Mouse (Mus musculus) lung, postnatal 14 days (tissue): ENCODE measurements around the gene Sox6.
"Not testable (repeated sequence)": the region's sequence is repeated elsewhere in the genome, so short reads cannot be mapped to it uniquely, and the experiment has no call there.

ENCODE experiments used
- DNase-seq: peaks from one replicate; pipeline ENCODE4 v3.0.0; 2021

Gene Sox6

DNA sequence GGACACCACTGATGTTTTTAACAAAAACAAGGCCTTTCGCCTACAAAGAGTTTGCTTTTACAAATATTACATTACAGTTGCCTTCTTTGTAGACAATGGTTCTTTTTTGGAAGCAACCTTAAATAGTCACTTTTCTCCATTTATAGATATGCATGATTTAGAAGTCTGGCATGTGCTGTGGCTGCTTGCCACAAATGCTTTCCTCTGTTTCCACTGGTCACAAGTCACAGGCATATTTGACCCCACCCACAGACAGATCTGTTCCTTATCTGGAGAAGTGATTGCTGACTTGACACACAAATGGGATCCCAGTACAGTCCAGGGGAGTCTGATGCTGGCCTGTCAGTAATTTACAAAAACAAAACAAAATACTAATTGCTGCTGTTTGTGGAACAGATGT, 409.8 kb downstream of the Sox6 start:
- DNase-seq: no peak

DNA sequence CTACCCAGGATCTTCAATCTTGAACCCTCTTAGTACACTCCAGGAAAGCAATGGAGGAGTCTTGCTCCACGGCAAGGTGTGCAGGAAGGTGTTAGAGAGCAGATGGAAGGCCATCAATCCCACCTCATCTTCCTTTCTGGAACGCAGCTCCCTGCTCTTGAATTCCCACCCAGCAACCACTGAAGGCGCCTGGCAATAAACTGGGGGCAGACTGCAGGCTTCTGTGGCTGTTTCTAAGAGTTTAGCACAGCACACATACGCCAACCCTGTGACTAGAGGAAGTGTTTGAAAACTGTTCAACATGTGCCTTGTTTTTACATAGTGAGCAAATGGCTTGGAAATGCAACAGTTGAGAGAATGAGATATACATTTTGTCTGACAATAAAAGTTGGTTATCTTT, 412.6 kb downstream of the Sox6 start:
- DNase-seq: no peak

DNA sequence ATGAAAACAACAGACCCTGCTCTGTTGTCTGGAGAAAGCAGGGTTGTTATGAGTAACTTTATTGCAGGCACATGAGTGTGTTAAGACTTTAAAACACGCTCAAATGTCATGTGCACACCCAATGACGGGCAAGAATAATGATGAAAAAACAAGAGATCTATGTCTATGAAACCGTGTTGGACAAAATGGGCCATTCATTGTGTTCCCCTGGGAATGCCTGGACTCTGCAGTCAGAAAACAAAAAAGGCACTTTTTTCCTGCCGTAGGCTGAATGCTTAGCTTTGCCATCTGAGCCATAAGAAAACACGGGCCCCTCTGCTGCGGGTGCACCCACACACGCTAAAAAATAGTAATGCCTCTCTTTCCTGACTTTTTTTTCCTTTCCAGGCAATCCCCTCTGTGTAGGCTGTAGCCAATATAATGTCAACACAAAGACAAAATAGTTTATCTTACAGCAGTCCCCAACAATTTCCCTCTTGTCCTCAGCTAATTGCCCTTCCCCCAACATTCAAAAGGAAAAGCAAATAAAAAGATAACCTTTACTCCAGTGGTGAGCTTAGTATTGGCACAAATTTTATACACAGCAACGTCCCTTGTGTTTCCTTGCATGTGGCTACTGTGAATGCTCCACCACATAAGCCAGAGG, 413.6 kb downstream of the Sox6 start:
- DNase-seq: no peak

DNA sequence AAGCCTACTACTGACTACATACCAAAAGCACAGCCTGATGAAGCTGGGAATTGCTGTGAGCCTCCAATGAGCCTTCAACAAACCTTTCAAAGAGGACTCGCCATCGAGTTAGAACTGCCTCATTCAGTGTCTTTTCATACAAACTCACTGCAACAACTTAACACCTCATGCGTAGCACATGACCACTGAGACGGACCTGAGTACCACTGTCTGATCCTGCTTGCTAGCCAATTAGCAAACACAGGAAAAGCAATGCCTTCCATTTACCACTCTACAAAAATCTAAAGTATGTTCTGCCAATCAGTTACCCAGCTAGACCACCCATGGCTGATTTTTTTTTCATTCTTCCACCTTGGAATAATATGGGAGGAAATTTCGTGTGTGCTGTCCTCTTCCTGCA, 414.1 kb downstream of the Sox6 start:
- DNase-seq: no peak

DNA sequence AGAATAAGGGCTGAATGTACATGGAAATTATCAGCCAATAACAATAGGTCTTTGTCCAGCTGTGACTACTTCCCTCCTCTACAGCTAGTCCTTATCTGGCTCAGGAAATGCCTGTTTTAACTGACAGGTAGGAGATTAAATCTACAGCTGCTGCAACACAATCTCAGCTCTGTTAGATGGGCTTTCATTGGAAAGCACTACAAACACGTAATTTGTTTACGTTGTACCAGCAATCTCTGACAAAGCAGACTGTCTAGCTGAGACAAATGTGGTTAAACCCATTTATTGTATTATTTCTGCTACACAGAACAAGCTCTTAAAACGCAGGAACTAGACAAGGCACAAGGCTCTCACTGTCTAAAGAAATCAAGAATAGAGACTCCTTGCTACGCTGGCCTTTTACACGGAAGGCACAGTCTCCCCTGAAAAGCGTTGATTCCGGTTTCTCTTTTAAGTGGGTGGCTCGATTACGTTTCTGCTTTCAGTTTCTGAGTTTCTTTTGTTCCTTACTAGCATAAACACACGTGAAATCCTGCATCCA, 422.8 kb downstream of the Sox6 start:
- DNase-seq: peak; percentile 20

DNA sequence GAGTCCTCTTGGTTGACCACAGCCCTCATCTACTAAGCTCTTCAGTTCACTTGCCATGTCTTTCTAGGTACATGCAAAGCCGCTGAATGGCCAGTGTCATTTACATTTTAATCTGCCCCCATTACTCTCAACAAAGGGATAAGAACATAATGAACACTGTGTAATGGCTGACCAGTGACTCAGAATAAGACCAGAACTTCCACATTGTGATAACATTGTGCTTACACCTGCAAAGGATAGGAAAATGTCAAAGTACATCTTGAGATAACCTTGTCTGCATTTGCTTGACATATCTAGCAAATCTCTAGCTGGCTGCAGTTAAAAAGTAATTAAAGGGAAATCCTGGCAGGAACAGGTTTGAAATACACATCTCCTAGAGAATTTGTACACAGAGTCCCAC, 431.1 kb downstream of the Sox6 start:
- DNase-seq: no peak

DNA sequence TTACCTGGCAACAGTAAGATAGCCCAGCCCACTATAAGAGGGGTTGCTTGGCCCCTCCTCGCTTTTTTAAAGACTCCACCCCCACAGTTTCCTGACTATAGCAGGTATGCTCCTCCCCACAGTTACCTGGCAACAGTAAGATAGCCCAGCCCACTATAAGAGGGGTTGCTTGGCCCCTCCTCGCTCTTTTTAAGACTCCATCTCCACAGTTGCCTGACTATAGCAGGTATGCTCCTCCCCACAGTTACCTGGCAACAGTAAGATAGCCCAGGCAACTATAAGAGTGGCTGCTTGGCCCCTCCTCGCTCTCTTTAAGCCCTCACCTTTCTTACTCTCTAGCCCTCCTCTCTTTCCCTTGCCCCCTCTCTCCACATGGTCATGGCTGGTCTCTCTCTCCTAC, 432.5 kb downstream of the Sox6 start:
- not testable (repeated sequence) for DNase-seq

DNA sequence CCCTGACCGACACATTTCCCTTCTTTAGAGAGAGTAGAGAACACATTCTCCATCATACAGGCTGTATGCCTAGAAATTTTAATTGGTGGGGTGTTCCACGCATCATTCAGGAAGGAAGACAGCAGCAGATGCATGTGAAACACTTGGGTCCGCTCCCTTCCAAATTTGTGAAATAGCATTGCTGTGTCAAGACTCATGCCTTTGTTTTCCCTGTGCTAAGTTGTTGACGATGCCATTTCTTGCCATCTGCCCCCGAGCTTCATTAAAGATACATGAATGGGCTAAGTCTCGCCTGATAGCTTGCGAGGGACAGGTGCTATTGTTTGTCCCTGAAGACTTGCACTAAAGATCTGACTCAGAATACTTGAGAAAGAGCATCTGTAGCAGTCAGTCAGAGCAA, 433.7 kb downstream of the Sox6 start:
- no peak for DNase-seq

DNA sequence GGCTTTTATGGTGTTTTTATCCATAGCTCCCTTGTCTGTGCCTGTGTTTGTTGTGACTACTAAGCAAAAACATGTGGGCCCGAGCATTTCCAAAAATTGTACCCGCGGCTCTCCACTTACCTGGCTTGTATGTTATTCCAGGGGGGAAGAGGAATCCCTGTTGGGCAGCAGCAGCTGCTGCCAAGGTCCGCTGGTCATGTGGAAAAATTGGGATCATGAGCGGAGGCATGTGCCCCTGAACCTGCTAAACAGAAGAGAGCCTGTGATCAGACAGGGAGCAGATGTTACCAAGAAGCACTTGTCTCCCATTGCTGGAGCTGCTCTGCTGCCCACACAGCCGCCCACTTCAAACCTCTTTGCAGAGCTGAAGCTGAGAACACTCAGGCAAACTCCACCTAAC, 441.2 kb downstream of the Sox6 start:
- DNase-seq: no peak

DNA sequence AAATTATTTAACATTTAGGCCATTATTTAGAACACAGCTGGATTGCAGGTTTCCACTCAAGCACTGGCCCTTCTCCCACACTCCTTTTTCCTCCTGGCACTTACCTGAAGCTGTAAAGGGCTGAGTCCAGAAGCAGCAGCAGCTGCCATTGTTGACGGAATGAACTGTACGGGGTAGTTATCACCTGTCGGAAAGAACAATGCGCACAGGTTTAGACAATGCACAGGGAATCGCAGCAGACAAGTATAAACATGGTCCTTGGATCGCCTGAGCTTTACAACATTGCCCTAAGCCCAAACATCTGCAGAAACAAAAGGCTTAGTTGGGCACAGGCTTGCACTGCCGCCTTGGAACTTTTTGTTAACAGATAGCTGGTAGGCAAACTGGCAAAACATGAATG, 458.1 kb downstream of the Sox6 start:
- no peak for DNase-seq

DNA sequence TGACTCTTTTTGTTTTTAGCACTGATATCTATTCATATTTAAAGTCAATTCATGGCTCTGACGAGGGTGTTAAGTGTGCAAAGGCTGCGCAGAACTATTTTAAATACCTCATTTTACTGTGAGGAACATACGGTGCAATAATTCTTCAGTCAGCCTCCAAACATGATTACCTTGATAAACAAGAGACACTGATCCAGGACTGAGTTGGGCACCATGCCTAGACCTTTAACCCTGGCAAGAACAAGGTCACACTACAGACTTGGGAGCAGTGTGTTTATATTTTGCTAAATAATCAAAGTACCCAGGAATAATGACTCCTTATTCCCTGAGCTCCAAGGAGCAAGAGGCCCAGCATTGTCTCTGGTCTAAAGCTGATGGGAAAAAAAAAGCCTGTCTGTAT, 458.8 kb downstream of the Sox6 start:
- DNase-seq: no peak

DNA sequence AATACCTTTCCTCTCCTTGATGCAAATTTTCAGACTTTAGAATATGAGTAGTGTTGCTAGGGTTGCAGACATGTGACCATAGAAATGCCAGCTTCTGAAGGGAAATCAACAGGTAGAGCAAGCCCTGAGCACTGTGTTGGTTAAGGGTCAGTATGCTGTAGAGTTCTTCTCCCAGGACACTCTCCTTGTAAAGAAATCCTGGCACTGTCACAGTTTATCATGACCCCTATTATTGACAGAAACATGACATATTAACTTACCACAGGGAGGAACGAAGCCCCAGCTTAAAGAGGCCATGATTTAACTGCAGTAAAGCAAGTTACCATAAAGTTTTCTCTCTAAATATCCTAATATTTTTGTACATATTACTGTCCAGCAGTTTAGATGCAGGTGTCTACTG, 462.2 kb downstream of the Sox6 start:
- no peak for DNase-seq

DNA sequence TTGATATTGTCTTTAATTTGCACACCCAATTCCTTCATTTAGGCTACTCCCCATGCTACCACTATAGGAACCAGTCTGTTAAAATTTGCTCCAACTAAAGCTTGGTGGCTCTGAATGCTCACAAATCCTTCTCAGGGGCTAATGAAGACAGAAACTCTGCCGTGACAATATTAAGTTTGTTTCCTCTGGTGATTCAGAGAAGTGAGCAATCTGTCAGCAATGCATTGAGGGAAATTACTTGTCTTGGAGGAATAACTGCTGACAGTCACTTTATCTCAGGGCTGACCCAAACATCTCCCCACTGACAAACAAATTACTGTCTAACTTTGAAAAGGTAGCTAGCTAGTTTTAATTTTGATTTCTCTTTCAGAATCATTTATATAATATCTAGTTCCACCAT, 463.8 kb downstream of the Sox6 start:
- no peak for DNase-seq

DNA sequence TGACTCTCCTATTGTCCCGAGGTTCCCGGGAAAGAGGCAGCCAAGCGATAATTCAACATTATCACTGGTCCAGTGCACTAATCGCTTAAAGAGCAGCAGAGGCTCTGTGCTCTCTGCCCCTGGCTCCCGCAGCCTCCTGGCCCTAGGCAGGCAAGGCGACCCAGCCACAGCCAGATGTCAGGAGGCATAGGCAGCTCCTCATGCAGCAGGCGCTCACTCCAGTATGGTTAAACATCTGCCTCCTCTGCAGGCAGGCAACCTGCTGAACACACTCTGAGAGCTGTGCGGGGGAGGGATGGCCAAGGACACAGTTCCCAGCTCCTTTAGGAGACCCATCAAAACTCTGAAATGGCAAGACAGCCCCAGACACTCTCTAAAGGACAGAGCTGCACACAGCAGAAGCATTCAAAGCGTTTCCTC, 469.8 kb downstream of the Sox6 start:
- no peak for DNase-seq

DNA sequence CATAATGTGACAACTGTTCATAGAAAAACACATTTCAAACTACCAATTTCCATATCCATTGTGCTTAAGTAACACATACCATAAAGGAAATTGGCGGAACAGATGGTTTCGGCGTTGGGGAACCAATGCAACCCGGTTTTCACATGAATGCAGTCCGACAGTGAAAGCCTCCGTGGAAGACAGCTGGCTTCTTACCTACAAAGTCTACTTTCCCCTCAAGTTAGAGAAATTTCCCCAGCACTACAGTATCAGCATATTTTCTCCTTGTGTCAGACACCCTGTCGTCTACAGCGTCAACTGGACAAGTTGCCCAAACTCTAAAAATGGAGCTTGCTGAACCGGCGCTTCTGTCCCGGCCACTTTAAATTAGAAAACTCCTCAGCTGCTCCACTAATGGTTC, 470.3 kb downstream of the Sox6 start:
- DNase-seq: no peak

DNA sequence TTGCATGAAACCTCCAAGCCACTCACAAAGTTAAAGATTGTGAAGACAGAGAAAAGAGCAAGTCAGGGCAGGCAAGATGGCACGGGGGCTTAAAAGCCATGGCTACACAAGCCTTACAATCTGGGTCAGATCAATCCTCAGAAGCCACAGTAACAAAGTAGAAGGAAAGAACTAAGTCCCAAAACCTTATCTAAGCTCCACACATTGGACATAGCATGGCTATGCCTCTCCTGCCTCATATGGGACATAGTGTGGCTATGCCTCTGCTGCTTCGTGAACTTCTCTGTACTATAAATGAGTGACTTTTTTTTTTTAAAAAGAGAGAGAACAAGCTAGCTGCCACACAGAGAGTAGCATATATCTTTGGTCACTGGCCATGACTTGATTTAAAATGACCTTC, 471.8 kb downstream of the Sox6 start:
- DNase-seq: no peak

DNA sequence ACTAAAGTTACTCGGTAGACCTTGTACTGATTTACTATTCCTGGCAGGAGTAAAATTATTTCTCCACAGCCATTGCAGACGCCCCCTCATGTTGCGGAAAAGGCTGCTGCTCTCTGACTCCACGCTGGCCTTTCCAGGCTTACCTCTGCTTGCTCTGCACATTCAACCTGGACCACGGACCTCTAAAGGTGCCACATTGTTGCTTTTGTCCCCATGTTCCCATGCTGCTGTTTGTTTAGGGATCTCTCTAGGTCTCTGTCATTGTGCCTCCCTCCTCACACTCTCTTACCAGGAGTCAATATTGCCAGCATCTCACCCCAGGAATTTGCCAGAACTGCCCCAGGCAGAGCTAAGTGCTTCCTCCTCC, 473.6 kb downstream of the Sox6 start:
- no peak for DNase-seq

DNA sequence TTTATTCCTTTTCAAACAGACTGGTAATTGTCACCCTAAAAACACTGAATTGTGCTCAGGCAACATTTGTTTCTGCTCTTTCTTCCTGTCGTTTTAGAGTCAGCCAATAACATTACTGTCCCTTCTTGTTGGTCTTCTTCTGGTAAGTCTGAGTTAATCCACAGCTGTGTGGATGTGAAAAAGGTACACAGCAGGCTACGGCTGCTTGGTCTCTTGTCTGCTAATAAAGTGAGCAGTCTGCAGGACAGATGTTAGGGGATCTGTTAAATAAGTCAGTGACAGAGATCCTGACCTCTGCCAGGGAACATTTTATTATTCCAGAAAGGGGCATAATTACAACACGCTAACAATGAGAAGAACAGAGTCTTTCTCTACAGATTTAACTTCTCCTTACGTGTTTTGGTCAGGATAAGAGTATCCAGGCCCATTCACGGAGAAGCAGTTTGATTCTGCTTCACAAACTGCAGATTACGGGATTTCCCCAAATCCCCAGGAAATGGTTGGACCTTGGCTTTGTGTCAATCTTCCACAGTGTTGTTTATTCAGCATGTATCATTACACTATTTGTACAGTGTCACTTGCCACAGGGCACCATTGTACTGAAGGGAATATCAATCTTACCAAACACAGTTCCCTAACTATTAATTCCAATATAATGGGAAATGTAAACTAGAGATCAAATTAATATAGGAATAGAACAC, 474.1 kb downstream of the Sox6 start:
- DNase-seq: no peak

DNA sequence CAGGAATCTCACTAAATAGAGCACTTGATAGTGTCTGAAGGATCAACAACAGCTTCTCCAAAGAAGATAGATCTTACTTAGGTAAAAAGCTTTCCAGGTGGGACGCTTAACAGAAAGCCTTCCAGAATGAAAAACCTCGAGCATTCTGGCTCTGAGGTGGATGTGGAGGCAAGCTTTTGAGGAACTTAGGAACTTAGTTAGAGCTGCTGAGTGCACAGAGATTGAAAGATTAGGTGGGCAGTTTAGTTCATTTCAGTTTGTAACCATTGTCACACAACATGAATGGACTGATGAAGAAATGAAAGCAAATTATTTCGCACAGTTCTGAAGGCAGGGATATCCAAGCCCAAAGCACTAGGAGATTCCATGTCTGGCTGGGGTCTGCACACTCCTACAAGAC, 481.9 kb downstream of the Sox6 start:
- no peak for DNase-seq

DNA sequence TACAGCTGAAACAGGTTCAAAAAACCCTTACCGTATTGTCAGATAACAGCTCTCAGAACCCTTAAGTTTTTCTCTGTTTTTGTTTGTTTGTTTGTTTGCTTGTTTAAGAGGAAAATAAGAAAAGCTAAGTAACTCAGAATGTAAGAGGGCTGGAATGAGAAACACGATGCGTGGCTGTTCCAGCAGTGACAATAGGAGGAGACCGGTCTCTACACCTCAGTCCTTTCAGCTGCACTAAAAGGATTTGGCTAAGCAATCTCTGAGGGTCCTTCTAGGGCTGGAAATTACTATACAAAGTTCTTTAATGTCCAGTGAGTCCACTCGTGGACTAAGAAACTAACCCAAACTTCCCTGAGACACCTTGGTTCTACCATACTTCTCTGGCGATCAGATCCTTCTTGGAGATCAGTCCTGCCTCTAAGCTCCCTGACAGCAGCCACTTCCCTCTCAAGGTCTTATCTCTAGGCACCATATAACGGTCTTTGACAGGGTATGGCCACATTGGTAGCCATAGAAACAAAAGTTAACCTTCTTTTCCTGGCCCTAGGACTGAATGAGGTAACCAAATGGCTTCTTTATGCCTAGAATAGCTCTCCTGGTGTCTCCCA, 488.3 kb downstream of the Sox6 start:
- no peak for DNase-seq

DNA sequence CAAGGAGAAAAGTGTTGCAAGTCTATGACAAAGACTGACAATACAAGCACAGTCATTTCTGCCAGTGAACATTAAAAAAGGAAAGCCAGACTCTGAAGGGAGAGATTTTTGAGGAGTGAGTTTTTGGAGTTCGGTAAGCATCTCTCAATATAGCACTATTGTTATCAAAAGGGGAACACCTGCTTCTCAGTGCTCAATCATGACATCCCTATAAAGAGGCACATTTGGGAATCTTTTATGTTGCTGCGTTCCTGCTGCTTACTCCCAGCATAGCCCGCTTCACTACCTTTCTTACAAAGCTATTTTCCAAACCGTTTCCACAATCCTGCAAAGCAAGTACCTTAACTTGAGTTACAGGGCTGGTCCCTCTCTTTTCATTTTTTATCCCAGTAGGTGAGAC, 488.9 kb downstream of the Sox6 start:
- DNase-seq: no peak

DNA sequence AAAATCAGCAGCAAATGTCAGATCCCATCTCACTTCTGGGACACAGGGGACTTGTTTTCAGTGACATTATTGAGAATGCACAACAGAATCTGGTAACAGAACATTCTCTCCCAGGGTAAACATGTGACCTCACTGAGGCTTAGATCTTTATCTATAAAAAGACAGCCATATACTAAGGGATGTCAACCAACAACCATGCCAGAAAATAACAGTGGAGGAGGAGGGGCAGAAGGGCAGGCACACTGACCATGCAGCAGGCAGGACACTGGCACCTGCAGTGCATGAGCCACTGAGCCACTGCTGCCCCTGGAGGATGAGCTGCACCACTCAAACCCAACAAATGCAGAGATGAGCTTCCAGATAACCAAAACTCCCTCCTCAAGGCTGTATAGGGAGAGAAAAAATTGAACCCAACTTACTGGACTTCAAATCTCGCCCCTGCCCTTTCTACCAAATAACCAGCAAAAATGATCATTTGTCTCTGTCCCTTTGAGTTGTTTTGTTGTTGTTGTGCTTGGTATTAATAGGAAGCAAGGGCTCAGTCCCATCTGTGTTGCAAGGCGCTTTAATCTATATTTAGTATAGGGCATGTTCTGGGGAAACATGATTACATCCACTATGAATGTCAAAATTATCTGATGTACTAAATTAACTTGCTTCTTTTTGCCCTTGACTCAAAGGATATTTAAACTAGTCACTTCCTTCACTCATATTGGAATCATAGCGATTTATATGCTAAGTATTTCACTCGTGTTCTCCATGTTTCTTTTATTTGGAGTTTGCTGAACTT, 492.8 kb downstream of the Sox6 start:
- no peak for DNase-seq

DNA sequence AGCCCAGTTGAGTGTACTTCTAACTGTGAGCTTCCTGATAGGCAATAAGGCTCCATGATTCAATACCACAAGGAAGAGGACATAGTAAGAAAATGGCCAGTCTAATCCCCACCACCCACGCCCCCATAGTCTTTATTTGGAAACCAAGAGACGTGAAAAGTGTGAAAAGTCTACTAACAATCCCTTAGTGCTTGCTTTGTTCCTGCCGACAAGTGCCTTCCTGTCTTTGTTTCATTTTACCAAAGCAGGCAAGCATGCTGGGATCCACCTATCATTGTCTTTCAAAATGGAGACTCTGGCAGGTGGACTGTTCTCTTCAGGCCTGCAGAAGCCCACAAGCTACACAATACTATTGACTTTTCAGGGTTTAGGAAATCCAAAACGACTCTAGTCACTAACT, 495.0 kb downstream of the Sox6 start:
- no peak for DNase-seq

DNA sequence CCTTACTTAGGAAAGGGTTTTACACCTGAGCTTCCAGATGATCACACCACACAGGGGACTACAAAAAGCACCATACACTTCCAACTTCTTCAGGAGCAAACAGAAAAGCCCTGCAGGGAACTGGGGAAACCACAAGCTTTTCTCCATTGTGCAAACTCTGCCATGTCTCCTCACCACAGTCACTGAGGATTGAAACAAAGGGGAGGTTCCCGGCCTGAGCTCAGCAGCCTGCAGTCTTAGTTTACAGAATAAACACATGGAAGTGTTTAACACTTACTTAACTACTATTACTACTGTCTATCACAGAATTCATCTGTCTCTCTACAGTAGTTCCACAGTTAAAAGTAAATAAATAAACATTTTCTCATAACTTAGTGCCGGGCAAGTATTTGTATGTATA, 498.3 kb downstream of the Sox6 start:
- DNase-seq: no peak
